Mouse (Mus musculus): ENCODE results near the gene Lcmt2. TPM values are rescaled to one million over a fixed set of nuclear protein-coding genes. Genes with fewer than 3 reads are reported as not detected.

Gene Lcmt2
- polyA plus RNA-seq, 1 experiment from 2014 or later: 14.0 TPM

GRCm38 (mm10) chr2:121088507-121088906 is 51.9 kb downstream of the Lcmt2 start:
- no peak for ATAC-seq (replicated peaks; ENCODE audit: insufficient number of reproducible peaks, low FRiP score, low TSS enrichment)
- Histone ChIP-seq H3K27ac (ENCODE audit: low read depth, low read length) (no peak overlapping the region), H3K4me1 (ENCODE audit: control insufficient read depth, insufficient read depth, low read length) (no peaks in the 10 kb centered on the region), H3K9ac (ENCODE audit: low read depth, low read length) (no peak overlapping the region), H3K27me3 (ENCODE audit: control insufficient read depth, insufficient read depth, low read length) (peaks cover 2% of the 10 kb centered on the region; the same call in 1 of the 2 replicates), H3K9me3 (replicated peaks; ENCODE audit: control insufficient read depth, low read length) (no peaks in the 10 kb centered on the region), H3K4me2 (no peak overlapping the region), H3K36me3 (ENCODE audit: control insufficient read depth, insufficient read depth, low read length) (no peaks in the 10 kb centered on the region), H3K4me3 (ENCODE audit: low read depth, low read length) (no peak overlapping the region)
- 83% methylated on average over 3 of the region's 3 CpGs for WGBS (ENCODE audit: insufficient replicate concordance)

- Histone ChIP-seq H3K4me3 (ENCODE audit: low read depth, low read length) (no peak within 1 kb of the TSS), H3K4me1 (ENCODE audit: control insufficient read depth, insufficient read depth, low read length) (no peaks in the 10 kb centered on the region), H3K27me3 (ENCODE audit: control insufficient read depth, insufficient read depth, low read length) (no peaks in the 10 kb centered on the region), H3K36me3 (ENCODE audit: control insufficient read depth, insufficient read depth, low read length) (no peaks in the 10 kb centered on the region), H3K4me2 (no peak within 1 kb of the TSS), H3K9me3 (replicated peaks; ENCODE audit: control insufficient read depth, low read length) (no peaks in the 10 kb centered on the region), H3K9ac (ENCODE audit: low read depth, low read length) (no peak within 1 kb of the TSS), H3K27ac (ENCODE audit: low read depth, low read length) (no peak within 1 kb of the TSS)
- 47% methylated on average over 6 of the region's 6 CpGs for WGBS (ENCODE audit: insufficient replicate concordance)
- no peak for ATAC-seq (replicated peaks; ENCODE audit: insufficient number of reproducible peaks, low FRiP score, low TSS enrichment)
These were observed 54.8 kb downstream of the Lcmt2 start, which contains the start of gene Tgm5 for GRCm38 (mm10) chr2:121085480-121086185. Gene Tgm5 (minus strand): TSS chr2:121085841.

DNA sequence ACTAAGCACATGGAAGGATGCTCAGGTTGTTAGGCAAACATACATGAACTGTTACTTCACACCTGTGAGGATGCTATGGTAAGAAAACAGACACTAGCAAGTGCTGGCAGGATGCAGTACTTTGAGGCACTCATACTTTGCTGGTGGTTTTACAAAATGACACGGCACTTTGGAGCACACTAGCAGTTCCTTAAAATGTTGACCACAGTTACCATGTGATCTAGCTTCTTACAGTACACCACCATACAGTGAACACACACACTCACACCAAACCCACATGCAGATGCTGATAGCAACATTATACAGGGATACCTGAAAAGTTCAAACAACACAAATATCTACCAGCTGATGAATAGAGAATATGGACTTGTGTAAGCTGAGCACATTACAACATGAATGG is 57.8 kb downstream of the Lcmt2 start:
- Histone ChIP-seq H3K27me3 (ENCODE audit: control insufficient read depth, insufficient read depth, low read length) (no peaks in the 10 kb centered on the region), H3K27ac (ENCODE audit: low read depth, low read length) (no peak overlapping the region), H3K4me2 (no peak overlapping the region), H3K4me3 (ENCODE audit: low read depth, low read length) (no peak overlapping the region), H3K36me3 (ENCODE audit: control insufficient read depth, insufficient read depth, low read length) (no peaks in the 10 kb centered on the region), H3K9ac (ENCODE audit: low read depth, low read length) (no peak overlapping the region), H3K9me3 (replicated peaks; ENCODE audit: control insufficient read depth, low read length) (no peaks in the 10 kb centered on the region), H3K4me1 (ENCODE audit: control insufficient read depth, insufficient read depth, low read length) (no peaks in the 10 kb centered on the region)
- 79% methylated on average over 1 of the region's 1 CpGs for WGBS (ENCODE audit: insufficient replicate concordance)
- ATAC-seq (replicated peaks; ENCODE audit: insufficient number of reproducible peaks, low FRiP score, low TSS enrichment): no peak

Other genes starting within 250 kb of the Lcmt2 start
- gene Ubr1, start 169.9 kb downstream of the Lcmt2 start, polyA plus RNA-seq (2014; fragmentation: Nextera tagmentation; extraction: Ambion mirVana): 17.9 and 25.0 TPM in 2 replicates
- 3.6 and 3.8 TPM in 2 replicates for gene Tmem62, start 163.6 kb downstream of the Lcmt2 start, polyA plus RNA-seq (2014; fragmentation: Nextera tagmentation; extraction: Ambion mirVana)
- 36.0 and 37.6 TPM in 2 replicates for gene Ccndbp1, start 132.2 kb downstream of the Lcmt2 start, polyA plus RNA-seq (2014; fragmentation: Nextera tagmentation; extraction: Ambion mirVana)
- gene Epb42, start 103.6 kb downstream of the Lcmt2 start, polyA plus RNA-seq (2014; fragmentation: Nextera tagmentation; extraction: Ambion mirVana): 19.5 and 30.3 TPM in 2 replicates
- gene Tgm5, start 54.8 kb downstream of the Lcmt2 start, polyA plus RNA-seq (2014; fragmentation: Nextera tagmentation; extraction: Ambion mirVana): not detected in 2 replicates
- not detected in 2 replicates for gene Tgm7, start 30.9 kb downstream of the Lcmt2 start, polyA plus RNA-seq (2014; fragmentation: Nextera tagmentation; extraction: Ambion mirVana)
- gene Adal, start 225 bp downstream of the Lcmt2 start, polyA plus RNA-seq (2014; fragmentation: Nextera tagmentation; extraction: Ambion mirVana): 14.3 and 14.6 TPM in 2 replicates
- gene Tubgcp4, start 30.0 kb upstream of the Lcmt2 start, polyA plus RNA-seq (2014; fragmentation: Nextera tagmentation; extraction: Ambion mirVana): 41.0 and 44.9 TPM in 2 replicates
- 6.3 and 8.2 TPM in 2 replicates for gene Zscan29, start 30.5 kb upstream of the Lcmt2 start, polyA plus RNA-seq (2014; fragmentation: Nextera tagmentation; extraction: Ambion mirVana)
- gene Trp53bp1, start 130.8 kb upstream of the Lcmt2 start, polyA plus RNA-seq (2014; fragmentation: Nextera tagmentation; extraction: Ambion mirVana): 60.1 and 63.5 TPM in 2 replicates
- gene Map1a, start 148.9 kb upstream of the Lcmt2 start, polyA plus RNA-seq (2014; fragmentation: Nextera tagmentation; extraction: Ambion mirVana): 4.0 and 6.6 TPM in 2 replicates
- 10.8 and 11.5 TPM in 2 replicates for gene Ppip5k1, start 214.7 kb upstream of the Lcmt2 start, polyA plus RNA-seq (2014; fragmentation: Nextera tagmentation; extraction: Ambion mirVana)
- gene Ckmt1, start 217.1 kb upstream of the Lcmt2 start, polyA plus RNA-seq (2014; fragmentation: Nextera tagmentation; extraction: Ambion mirVana): 1.3 and 2.5 TPM in 2 replicates
- 0.03 TPM in 1 of 2 replicates, not detected in the other for gene Strc, start 246.5 kb upstream of the Lcmt2 start, polyA plus RNA-seq (2014; fragmentation: Nextera tagmentation; extraction: Ambion mirVana)

Data from heart, embryonic 11.5 days (tissue).